Mouse (Mus musculus): ENCODE measurements at regions not wholly inside any gene's neighbourhood (a gene's known extent, or its start where the extent isn't known, plus 50 kb on each side); places are given as distances from the start of the nearest gene placed in this dataset.

DNA sequence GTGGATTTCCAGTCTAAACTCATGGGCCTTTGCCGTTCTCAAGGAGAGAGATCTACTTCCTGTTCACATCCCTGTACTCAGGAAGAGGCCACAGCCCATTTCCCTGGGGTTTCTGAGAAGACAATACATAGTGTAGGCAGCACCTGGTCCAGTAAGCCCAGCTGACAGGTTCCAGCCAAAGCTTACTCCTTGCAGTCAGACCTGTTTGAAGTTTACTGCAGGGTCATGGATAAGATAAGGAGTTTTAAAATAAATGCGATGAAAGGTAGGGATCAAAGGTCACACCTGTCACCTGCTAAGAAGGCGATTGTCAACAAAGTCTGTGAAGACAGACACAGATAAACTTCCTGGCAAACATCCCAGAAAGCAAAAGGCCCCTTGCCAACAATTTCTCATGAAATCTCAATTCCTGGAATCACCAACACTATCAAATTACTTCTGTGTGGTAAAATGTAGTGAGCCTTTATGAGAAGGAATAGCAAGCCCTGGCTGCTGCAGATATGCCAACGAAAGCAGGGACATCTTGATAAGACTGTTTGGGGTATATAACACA lies 227.5 kb downstream of the Sp3 start:
- TF ChIP-seq CTCF (conservative IDR thresholded peaks at IDR 0.05; ENCODE audit: insufficient read depth, insufficient read length, low read depth, low read length): no peak
- TF ChIP-seq POLR2A (IDR thresholded peaks at IDR 0.05; ENCODE audit: low read depth, low read length): no peak
